In the genomic region with DNA sequence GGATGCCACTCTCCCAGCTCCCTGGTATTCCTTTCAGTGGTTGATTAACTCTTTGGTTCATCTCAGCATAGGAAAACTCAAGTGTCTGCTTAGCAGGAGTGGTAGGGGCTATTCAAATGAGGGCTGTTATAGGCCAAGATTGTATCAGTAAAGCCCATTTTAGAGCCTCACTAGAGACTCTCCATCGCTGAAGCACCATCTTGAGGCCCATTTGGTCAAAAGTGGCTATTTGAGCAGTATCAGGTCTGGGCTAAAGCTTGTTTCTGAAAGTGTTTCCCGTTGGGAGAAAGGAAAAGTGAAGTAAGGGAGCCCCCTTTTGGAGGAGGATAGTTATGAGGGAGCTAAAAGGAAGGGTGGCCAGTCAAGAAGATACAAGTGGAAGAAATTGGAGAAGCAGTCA, we compare ENCODE assay signal across 9 mouse cellular contexts.
A peak's percentile ranks its signal among the peaks of the same experiment; 100 is the strongest.
DNase-seq lines count a peak whose midpoint lies in the region; ATAC-seq lines count a peak whose summit lies in the region.
"Had no signal": no experiment of that assay in that cellular context is flagged by ENCODE, and none has a peak within 500 bp of the region (broad histone marks: within the 10 kb centered on the region; RNA-seq: fewer than 3 reads in every experiment).

No protein-coding gene starts in this region.

- H3K4me2 ChIP-seq in forebrain, embryonic 14.5 days (ENCODE audit: low read length) = no peak overlapping the region
- H3K4me2 ChIP-seq: lung, embryonic 15.5 days had no signal

- no peaks in the 10 kb centered on the region for H3K4me1 ChIP-seq in forebrain, embryonic 14.5 days (ENCODE audit: control insufficient read depth, insufficient read depth, low read length)
- H3K4me1 ChIP-seq: lung, embryonic 15.5 days had no signal

- ATAC-seq in forebrain, embryonic 14.5 days = peak; percentile 82
- no peak for ATAC-seq in monocyte, adult 5-6 weeks (replicated peaks; ENCODE audit: insufficient number of reproducible peaks, low FRiP score, low TSS enrichment, poor library complexity, severe bottlenecking)

- H3K9ac ChIP-seq in forebrain, embryonic 14.5 days (ENCODE audit: low read length) = no peak overlapping the region
- H3K9ac ChIP-seq: lung, embryonic 15.5 days had no signal

- WGBS in forebrain, embryonic 14.5 days = 8% methylated on average over 2 of the region's 2 CpGs

- no peaks in the 10 kb centered on the region for H3K36me3 ChIP-seq in forebrain, embryonic 14.5 days (ENCODE audit: control insufficient read depth, insufficient read depth, low read length)
- H3K36me3 ChIP-seq: lung, embryonic 15.5 days had no signal

- H3K27me3 ChIP-seq in forebrain, embryonic 14.5 days (replicated peaks; ENCODE audit: control insufficient read depth, insufficient read depth, low read length) = no peaks in the 10 kb centered on the region
- H3K27me3 ChIP-seq: lung, embryonic 15.5 days had no signal

- peak; percentile 1 for DNase-seq in gastrocnemius, adult 18-20 months (ENCODE audit: low spot score)
- DNase-seq in gastrocnemius, postnatal 25 days = no peak
- peak; percentile 32 for DNase-seq in ovary, postnatal 14 days (ENCODE audit: low spot score)
- no peak for DNase-seq in ovary, postnatal 10 days (ENCODE audit: low spot score)
- peak; percentile 80 for DNase-seq in forebrain, embryonic 14.5 days (ENCODE audit: low spot score)
- DNase-seq in left cerebral cortex, postnatal 36 days (ENCODE audit: low spot score in 2 of 2) = peak; percentile 7
- DNase-seq in thymus, postnatal 4 days = no peak

- no peak overlapping the region for H3K4me3 ChIP-seq in forebrain, embryonic 14.5 days (ENCODE audit: low read depth, low read length)
- H3K4me3 ChIP-seq: lung, embryonic 15.5 days had no signal

- intact Hi-C loops in left cerebral cortex, postnatal 36 days (cut with DNase I) = loop anchor here (2.0 to 10.0 kb wide), 2 partner anchors 285 to 1015 kb away; no protein-coding TSS in a partner anchor

- no peaks in the 10 kb centered on the region for H3K9me3 ChIP-seq in forebrain, embryonic 14.5 days (replicated peaks; ENCODE audit: control insufficient read depth, low read length)
- H3K9me3 ChIP-seq: lung, embryonic 15.5 days had no signal

- H3K27ac ChIP-seq in forebrain, embryonic 14.5 days (ENCODE audit: low read depth, low read length) = no peak overlapping the region
- H3K27ac ChIP-seq: lung, embryonic 15.5 days had no signal

Comparison
In these comparisons a context has a peak if more than half of its experiments do, and no peak if none do; other contexts are left out.
1. DNase-seq: peak in gastrocnemius, adult 18-20 months (single experiment), ovary, postnatal 14 days (single experiment), forebrain, embryonic 14.5 days (single experiment) and left cerebral cortex, postnatal 36 days (2 of 2); none in gastrocnemius, postnatal 25 days (single experiment), ovary, postnatal 10 days (single experiment) and thymus, postnatal 4 days (single experiment).